Mouse (Mus musculus): ENCODE results near the gene Dnajb12. TPM values are rescaled to one million over a fixed set of nuclear protein-coding genes. Genes with fewer than 3 reads are reported as not detected.

The Dnajb12 gene
- total RNA-seq, 2 experiments from 2014 or later: 48.0 to 48.3 TPM

- DNase-seq: peak; percentile 77 to 79
Measured at GRCm38 (mm10) chr10:59897511-59897910, 18.2 kb downstream of the Dnajb12 start.

GRCm38 (mm10) chr10:59898180-59898778 lies 18.9 kb downstream of the Dnajb12 start:
- DNase-seq: no peak

DNA sequence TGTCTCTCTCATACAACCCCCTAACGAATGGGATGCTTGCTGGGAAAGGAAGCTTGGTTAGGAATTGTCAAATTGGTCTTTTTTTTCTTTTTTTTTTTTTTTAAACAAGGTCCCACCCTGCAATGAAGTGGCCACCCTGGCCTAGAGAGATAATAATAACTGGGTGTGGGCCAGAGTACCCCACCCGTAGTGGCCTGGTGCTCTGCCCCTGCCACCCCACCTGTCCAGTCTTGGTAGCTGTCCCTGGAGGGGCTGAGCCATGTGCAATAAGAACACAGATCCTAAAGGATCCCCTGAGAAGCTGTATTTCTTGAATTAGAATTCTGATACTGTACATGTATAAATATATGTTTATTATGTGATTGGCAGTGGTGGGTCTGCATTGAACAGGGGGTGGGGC lies 19.6 kb downstream of the Dnajb12 start:
- DNase-seq: no peak

DNA sequence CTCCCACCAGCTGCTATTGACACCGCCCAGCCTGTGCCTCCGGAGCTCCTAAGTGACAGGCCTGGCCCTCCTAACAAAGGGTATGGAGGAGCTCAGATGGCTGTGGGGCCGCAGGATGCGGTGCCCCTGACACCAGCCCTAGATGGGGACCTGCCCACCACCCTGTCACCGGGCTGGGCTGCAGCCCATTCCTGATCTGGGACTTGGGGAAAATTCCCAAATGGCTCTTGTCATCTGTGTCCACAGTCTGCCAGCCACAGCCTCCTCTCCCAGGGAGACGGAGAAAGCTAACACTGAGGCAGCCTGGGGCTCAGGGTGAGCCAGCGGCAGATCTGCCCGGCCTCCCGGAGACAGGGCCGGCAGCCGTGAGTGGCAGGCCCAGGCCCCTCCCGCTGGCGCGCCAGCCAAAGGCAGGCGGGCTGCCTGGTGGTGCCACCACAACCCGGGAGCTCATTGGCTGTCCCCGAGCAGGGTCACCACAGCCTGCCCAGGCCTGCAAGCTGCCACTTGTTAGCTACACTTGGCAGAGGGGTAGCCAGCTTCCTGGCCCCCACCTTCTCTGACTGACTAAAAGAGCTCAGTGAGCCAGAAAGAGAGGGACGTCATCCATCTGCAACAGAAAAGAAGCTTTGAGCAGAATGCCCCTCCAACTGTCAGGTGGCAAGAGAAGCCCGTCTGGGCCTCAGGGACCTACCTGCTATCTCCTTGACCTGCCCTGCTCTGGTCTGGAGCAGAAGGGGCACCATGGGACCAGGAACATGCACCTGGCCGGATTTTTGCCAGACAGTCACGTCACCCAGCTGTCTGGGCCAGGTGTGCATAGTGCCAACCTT lies 20.2 kb downstream of the Dnajb12 start:
- DNase-seq: peak; percentile 90 to 93

DNA sequence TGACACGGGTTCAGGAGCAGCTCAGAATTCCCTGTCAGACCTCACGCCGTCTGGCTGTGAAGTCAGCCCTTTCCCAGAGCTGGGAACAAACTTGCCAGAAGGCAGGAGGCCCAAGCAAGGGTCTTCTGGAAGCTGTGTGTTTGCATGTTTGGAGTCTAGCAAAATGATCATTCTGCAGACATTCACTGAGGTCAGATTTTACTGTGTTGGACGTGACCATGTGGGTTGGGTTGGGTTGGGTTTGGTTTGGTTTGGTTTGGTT lies 20.7 kb downstream of the Dnajb12 start:
- DNase-seq: no peak

DNA sequence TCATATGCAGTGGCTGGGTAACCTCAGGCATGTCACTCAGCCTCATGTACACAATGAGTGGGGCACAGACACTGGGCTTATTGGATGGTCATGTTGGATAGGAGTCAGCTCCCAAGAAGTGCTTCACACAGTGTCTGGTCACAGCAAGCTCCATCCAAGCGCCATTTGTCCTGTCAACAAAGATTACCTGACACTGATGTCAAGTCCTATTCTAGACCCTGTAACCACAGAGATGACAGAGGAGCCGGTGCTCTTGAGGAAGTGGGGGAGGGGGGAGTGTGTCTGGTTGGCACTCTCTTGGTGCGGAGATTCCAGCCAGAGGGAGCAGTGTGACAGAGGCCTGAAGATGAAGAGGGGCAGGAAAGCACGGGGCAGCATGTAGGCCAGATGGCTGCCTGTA lies 21.6 kb downstream of the Dnajb12 start:
- no peak for DNase-seq

- DNase-seq: no peak
Measured at GRCm38 (mm10) chr10:59901463-59901862, 22.1 kb downstream of the Dnajb12 start.

DNA sequence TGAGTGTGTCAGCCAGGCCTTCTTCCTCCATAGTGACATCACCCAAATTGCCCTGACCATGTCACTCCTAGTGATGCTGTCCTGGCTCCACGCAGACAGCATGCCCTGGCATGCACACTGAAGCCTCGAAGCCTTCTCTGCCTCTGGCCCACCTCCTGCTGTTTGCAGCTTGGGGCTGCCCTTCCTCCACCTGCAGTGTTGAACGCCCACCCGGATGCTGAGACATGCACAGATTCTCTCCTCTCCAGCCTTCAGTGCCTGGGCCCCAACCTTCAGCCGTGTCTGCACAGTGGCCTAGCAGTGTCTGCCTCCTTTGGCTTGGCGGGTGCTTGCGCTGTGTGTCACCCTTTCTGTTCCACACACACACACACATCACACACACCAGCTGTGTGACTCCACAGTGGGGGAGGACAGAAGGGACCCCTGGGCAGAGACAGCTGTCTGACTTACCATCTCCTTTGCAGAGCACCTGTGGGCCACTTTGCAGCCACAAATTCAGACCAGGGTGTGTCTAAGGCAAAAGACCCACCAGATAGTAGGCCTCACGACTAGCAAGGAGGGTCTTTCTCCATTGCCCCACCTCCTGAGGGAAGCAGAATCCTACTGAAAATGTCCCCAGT lies 22.7 kb downstream of the Dnajb12 start:
- no peak for DNase-seq

DNA sequence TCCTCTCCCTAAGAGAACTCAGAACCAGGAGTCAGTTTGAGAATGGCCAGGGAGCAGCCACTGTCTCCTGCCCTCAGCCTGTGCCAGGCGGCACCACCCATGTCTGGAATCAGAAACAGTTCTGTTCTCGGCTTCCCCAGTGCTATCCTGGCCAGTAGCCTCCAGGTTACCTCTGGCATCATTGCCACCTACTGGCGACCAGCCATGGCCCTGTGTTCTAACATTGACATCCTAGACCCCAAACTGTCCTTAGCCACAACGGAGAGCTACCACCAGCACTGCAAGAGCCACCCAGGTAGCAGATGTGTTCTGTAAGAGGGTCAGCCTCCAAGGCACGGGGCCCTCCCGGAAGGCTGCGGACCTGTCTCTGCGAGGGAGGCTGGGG lies 23.2 kb downstream of the Dnajb12 start:
- DNase-seq: no peak

DNA sequence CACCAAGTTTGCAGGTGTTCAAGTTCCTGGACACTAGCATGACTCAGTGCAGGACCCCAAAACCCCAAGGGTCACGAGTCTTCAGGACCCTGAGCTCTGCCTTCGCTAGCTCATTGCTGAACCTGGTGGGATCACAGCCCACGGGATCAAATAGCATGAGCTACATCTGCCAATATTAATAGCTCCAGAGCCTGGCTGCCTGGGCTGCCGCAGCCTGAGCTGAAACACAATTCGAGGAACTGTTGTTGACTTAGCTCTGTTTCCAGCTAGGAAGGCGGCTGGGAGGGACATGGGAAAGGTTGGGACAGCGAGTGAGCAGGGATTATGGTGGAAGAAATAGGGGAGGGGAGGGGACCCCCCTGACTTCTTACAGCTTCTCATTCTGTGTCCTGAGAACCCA lies 23.8 kb downstream of the Dnajb12 start:
- no peak for DNase-seq

DNA sequence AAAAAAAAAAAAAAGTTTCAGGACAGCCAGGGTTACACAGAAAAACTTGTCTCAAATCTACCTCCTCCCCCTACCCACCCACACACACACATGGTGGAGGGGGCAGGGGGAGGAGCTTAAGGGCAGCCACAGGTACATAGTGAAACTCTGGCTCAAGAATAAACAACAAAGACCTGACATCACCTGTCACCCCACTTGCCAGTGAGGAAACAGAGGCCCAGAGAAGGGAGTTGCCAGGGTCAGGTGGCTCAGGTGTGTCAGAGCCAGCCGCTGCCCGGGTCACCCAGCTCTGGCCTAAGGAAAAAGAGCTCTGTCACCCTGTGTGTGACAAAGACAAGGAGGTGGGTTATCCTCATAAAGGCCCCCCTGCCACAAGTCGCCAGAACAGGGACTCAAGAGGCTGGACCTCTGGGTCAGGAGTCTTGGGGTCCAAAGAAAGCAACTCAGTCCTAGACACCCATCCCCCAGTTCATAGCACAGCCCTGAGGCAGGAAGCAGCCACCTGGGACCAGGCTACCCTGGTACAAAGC lies 27.8 kb downstream of the Dnajb12 start:
- DNase-seq: no peak

DNA sequence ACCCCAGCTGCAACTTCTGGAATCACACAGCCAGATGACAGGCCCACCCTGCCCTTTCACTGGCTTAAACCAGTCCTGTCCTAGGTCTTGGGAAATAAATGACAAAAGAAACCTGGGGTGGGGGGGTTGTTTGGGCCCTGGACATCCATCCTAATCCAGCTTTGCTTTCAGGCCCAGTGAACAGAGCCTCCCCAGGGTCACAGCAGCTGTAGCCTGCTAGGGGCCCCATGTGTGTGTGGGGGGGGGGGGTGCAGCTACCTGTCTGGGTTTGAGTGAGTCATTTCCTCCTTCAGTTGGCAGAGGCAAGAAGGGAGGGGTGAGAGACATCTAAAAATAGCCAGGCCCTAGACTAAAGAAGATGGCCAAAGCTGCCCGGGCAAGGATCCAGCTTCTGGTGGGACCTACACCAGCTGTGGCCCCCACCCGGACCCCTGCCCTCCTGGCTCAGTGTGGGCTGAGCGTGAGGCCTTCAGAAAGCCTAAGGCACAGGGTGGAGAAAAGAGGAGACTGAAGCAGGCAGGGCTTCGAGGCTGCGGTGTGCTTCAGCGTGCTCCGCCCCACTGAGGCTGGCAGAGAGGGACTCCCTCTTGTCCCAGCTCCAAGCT lies 28.4 kb downstream of the Dnajb12 start:
- no peak for DNase-seq

DNA sequence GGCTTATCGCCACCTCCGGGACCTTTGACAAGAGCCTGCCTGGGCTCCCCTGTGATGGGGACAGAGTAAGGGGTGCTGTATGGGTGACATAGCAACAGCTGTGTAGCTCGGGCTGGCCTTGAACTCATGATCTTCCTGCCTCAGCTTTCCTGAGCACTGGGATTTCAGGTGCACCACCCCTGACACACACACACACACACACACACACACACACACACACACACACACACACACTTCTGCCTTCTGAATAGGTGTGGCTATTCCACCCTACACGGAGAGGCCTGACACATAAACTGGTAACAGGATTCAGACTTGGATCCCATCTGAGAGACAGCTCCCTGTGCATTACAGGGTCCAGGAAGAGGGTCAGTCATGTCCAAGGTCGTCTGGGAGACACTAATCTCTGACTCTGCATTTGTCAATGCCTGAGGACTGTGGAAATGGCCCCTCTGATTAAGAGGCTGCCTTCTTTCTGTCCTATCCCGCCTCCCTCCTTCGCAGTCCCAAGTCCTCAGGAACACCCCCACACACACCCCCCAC lies 29.5 kb downstream of the Dnajb12 start:
- no peak for DNase-seq

- no peak for DNase-seq
Measured at GRCm38 (mm10) chr10:59909357-59909847, 30.0 kb downstream of the Dnajb12 start.

DNA sequence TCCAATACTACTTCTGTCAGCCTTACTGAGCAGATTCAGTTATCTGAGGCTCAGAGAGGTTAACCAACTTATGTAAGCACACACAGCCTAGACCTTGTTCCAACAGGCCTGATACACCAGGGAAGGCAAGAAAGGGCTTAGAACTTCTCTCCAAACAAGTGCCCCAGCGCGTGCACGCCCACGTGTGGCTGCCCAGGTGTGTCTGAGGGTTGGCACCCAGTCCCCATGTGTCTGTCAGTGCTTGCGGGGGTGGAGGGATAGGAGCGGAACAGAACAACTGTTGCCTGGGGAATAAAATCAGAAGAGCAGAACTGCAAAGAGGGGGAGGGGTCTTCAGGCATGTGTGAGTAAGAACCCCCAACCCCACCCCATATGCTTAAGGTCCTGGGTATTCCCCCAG lies 31.7 kb downstream of the Dnajb12 start:
- no peak for DNase-seq

GRCm38 (mm10) chr10:59911561-59912198 lies 32.3 kb downstream of the Dnajb12 start:
- DNase-seq: no peak

DNA sequence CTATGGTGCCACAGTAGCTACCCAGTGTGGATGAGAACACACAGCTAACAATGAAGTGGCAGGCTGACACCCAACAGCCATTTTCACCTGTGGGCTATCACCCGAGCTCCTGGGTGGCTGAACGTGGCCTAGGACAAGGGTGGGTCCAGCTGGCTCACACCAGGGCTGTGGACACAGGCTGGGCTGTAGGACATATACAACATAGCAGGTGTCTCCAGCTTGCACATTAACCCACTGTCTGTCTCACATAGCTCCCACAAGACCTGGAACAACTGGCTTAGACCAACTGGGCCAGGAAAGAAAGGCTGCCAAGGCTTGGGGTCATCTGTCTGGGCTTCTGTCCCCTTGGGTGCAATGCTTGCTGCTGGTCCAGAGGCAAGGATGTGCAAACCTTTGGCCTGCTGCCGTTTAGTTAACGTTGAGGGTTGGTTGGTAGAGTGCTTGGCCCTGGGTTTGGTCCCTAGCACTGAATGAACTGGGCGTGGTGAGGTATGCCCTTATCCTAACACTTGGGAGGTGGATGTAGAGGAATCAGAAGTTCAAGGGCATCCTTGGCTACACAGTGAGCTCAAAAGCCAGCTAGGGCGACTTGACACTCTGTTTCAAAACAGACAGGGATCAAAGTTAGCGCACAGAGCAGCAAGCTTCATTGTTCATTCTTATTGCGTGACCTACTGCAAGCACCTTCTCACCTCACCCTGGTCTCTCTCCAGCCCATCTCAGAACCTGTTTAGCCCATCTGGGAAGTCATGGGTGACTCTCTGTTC lies 36.0 kb downstream of the Dnajb12 start:
- DNase-seq: no peak

DNA sequence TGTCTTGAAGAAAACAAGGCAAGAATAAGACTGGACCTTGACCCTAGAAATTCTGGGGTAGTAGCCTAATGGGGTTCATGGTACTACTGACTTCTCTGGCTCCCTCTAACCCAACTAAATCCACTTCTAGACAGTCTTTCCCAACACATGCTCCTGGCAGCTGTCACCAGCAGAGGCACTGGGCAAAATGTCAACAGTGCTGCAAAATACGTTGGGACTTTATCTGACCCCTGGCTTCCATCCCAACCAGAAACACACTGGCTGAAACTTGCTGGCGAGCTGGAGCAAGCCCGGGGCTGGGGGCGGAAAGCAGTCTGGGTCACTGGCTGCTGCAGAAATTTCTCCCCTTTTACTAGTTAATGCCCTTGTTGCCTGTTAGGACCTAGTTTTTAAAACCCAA lies 36.8 kb downstream of the Dnajb12 start:
- DNase-seq: no peak

DNA sequence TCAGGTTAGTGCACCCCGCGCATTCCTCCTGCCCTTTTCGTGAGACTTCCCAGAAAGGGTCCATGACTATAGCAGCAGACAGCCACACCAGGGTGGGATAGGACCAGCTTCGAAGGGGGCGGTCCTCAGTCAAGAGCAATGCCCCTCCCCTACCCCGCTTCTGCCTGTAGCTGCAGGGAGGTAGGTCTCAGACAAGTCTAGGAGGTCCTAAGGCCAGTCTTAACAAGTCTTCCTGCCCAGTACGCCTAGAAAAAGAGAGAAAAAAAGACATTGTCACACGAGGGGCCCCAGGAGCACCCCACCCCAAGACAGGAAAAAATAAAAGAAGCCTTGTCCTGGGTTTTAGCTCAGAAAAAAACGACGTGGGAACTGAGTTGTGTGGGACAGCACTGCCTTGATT lies 37.3 kb downstream of the Dnajb12 start:
- DNase-seq: no peak

DNA sequence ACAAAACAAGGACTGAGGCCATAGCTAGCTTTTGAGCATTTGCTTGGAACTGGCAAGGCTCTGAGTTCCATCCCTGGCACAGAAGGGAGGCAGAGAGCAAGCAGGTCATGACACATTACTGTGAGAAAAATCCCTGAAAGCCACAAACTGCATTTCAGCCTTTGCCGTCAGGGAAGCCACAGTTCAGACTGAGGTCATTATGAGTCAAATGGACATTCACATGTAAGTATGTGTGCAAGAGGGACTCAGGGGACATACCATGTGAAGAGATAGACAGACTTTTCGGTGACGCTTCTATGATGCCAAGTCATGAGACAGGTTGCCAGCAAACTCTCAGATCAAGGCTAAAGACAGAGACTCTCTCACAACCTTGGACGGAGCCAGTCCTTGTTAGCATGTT lies 38.8 kb downstream of the Dnajb12 start:
- DNase-seq: no peak

DNA sequence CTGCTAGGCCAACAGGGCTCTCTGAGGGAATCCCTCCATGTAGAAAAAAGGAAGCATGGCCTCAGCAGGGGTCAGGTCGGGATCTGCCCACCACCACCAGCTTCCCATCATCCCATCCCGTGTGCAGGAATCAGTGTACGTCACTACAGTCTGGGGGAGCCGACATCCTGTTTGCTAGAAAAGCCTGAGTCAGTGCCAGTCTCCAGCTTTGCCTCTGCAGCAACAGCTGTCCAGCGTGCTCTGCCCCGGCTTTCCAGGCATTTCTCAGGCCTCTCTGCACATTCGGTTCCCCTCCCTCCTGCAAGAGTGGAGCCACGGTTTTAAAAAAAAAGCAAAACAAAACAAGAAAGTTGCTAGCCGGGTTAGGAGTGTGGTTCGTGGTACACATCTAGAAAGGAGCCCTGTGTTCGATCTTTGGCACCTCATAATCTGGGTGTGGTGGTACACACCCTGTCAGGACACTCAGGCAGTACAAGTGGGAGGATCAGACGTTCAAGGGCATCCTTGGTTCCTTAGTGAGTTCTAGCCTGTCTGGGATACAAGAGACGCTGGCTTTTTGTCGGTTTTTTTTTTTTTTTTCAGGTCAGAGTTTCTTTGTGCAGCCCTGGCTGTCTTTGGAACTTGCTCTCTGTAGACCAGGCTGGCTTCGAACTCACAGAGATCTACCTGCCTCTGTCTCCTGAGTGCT lies 40.3 kb downstream of the Dnajb12 start:
- DNase-seq: no peak
